Mouse (Mus musculus) heart, embryonic 13.5 days (tissue): ENCODE measurements at regions not wholly inside any gene's neighbourhood (a gene's known extent, or its start where the extent isn't known, plus 50 kb on each side); places are given as distances from the start of the nearest gene placed in this dataset.
"Not testable (repeated sequence)": the region's sequence is repeated elsewhere in the genome, so short reads cannot be mapped to it uniquely, and the experiment has no call there.

Experiments used
- ATAC-seq: fragments of 200-750 bp; cut with Nextera tagmentation; 2 replicates; pipeline ENCODE4 v1.8.0; 2017; ENCODE audit warnings: moderate TSS enrichment; ENCODE audit not compliant: insufficient number of reproducible peaks, low FRiP score, low TSS enrichment; ENCODE audit errors: extremely low read depth
- H3K27ac ChIP-seq: fragments of 300-500 bp; sonication (generic); replicated peaks from 2 replicates; pipeline ENCODE4 v1.5.1; 2015; ENCODE audit warnings: moderate library complexity, mild to moderate bottlenecking, inconsistent platforms
- H3K27me3 ChIP-seq: fragments of 300-500 bp; sonication (generic); replicated peaks from 2 replicates; pipeline ENCODE4 v1.6.1; 2015; ENCODE audit warnings: mild to moderate bottlenecking, inconsistent platforms
- H3K36me3 ChIP-seq: fragments of 300-500 bp; sonication (generic); 2 replicates; pipeline ENCODE4 v1.6.1; 2015; ENCODE audit warnings: mild to moderate bottlenecking, inconsistent platforms
- H3K4me1 ChIP-seq: fragments of 300-500 bp; sonication (generic); 2 replicates; pipeline ENCODE4 v1.6.1; 2015; ENCODE audit warnings: inconsistent platforms
- H3K4me2 ChIP-seq: fragments of 300-500 bp; sonication (generic); 2 replicates; pipeline ENCODE4 v1.6.1; 2015; ENCODE audit warnings: inconsistent platforms, mild to moderate bottlenecking, moderate library complexity
- H3K4me3 ChIP-seq: fragments of 300-500 bp; sonication (generic); 2 replicates; pipeline ENCODE4 v1.5.1; 2015; ENCODE audit warnings: moderate library complexity, mild to moderate bottlenecking, inconsistent platforms
- H3K9ac ChIP-seq: fragments of 300-500 bp; sonication (generic); 2 replicates; pipeline ENCODE4 v1.6.1; 2015; ENCODE audit warnings: inconsistent platforms, mild to moderate bottlenecking, moderate library complexity
- H3K9me3 ChIP-seq: fragments of 300-500 bp; sonication (generic); 2 replicates; pipeline ENCODE4 v1.6.1; 2016; ENCODE audit warnings: inconsistent platforms
- WGBS: fragments of 180-500 bp; shearing (Covaris S2); methylation state at CpG from one replicate; pipeline ENCODE4 v1.1.7; 2015; ENCODE audit warnings: mixed read lengths; 5-methylcytosine and 5-hydroxymethylcytosine counted together

- Histone ChIP-seq H3K4me3 (no peak overlapping the region), H3K4me2 (no peak overlapping the region), H3K27ac (no peak overlapping the region), H3K4me1 (peaks cover 3% of the 10 kb centered on the region; the same call in 1 of the 2 replicates), H3K27me3 (no peaks in the 10 kb centered on the region), H3K9me3 (no peaks in the 10 kb centered on the region), H3K9ac (no peak overlapping the region), H3K36me3 (no peaks in the 10 kb centered on the region)
- no peak for ATAC-seq
- 74% methylated on average over 8 of the region's 8 CpGs for WGBS
Measured at GRCm38 (mm10) chr3:80082780-80083519, 198.6 kb downstream of the Fam198b start.

- ATAC-seq: no peak
- no peak overlapping the region for H3K4me3 ChIP-seq
- WGBS: 51% methylated on average over 3 of the region's 3 CpGs
Measured at GRCm38 (mm10) chr3:80084168-80084567, 199.8 kb downstream of the Fam198b start.

GRCm38 (mm10) chr3:80099625-80100024 lies 215.3 kb downstream of the Fam198b start:
- WGBS: 63% methylated on average over 3 of the region's 3 CpGs
- H3K27ac ChIP-seq: no peak overlapping the region

More at GRCm38 (mm10) chr3:80084168-80084567, 199.8 kb downstream of the Fam198b start:
- H3K27ac ChIP-seq: no peak overlapping the region
- H3K4me2 ChIP-seq: no peak overlapping the region
- no peak overlapping the region for H3K9ac ChIP-seq
- H3K27me3 ChIP-seq: no peaks in the 10 kb centered on the region
- H3K36me3 ChIP-seq: no peaks in the 10 kb centered on the region
- H3K9me3 ChIP-seq: no peaks in the 10 kb centered on the region
- H3K4me1 ChIP-seq: peaks cover 3% of the 10 kb centered on the region; the same call in 1 of the 2 replicates

GRCm38 (mm10) chr3:80120177-80120736 lies 235.9 kb downstream of the Fam198b start:
- H3K9me3 ChIP-seq: no peaks in the 10 kb centered on the region
- H3K36me3 ChIP-seq: no peaks in the 10 kb centered on the region
- H3K4me1 ChIP-seq: no peaks in the 10 kb centered on the region
- no peak for ATAC-seq
- WGBS: 50% methylated on average over 1 of the region's 1 CpGs
- no peak overlapping the region for H3K27ac ChIP-seq
- H3K4me2 ChIP-seq: no peak overlapping the region
- H3K4me3 ChIP-seq: no peak overlapping the region
- no peak overlapping the region for H3K9ac ChIP-seq
- no peaks in the 10 kb centered on the region for H3K27me3 ChIP-seq

More at GRCm38 (mm10) chr3:80099625-80100024, 215.3 kb downstream of the Fam198b start:
- Histone ChIP-seq H3K4me2 (no peak overlapping the region), H3K4me3 (no peak overlapping the region), H3K9me3 (no peaks in the 10 kb centered on the region), H3K27me3 (no peaks in the 10 kb centered on the region), H3K9ac (no peak overlapping the region), H3K36me3 (no peaks in the 10 kb centered on the region), H3K4me1 (peaks cover 7% of the 10 kb centered on the region; the same call in 1 of the 2 replicates)
- ATAC-seq: no peak

- Histone ChIP-seq H3K4me1 (no peaks in the 10 kb centered on the region), H3K4me2 (no peak overlapping the region), H3K4me3 (no peak overlapping the region), H3K9ac (no peak overlapping the region), H3K36me3 (no peaks in the 10 kb centered on the region), H3K9me3 (no peaks in the 10 kb centered on the region), H3K27me3 (no peaks in the 10 kb centered on the region), H3K27ac (no peak overlapping the region)
- ATAC-seq: no peak
- WGBS: 75% methylated on average over 6 of the region's 6 CpGs
Measured at GRCm38 (mm10) chr3:80123666-80124065, 239.3 kb downstream of the Fam198b start.

GRCm38 (mm10) chr3:80124621-80125020 lies 240.3 kb downstream of the Fam198b start:
- 73% methylated on average over 8 of the region's 8 CpGs for WGBS
- no peak overlapping the region for H3K27ac ChIP-seq

GRCm38 (mm10) chr3:80141697-80142096 lies 257.4 kb downstream of the Fam198b start:
- Histone ChIP-seq H3K27me3 (no peaks in the 10 kb centered on the region), H3K9me3 (no peaks in the 10 kb centered on the region), H3K4me1 (no peaks in the 10 kb centered on the region; the same call in 1 of the 2 replicates), H3K27ac (no peak overlapping the region), H3K9ac (no peak overlapping the region), H3K36me3 (no peaks in the 10 kb centered on the region), H3K4me2 (no peak overlapping the region), H3K4me3 (no peak overlapping the region)
- no peak for ATAC-seq
- WGBS: 75% methylated on average over 1 of the region's 1 CpGs

More at GRCm38 (mm10) chr3:80124621-80125020, 240.3 kb downstream of the Fam198b start:
- H3K4me2 ChIP-seq: no peak overlapping the region
- no peak for ATAC-seq
- H3K36me3 ChIP-seq: no peaks in the 10 kb centered on the region
- no peaks in the 10 kb centered on the region for H3K27me3 ChIP-seq
- no peaks in the 10 kb centered on the region for H3K4me1 ChIP-seq
- H3K9ac ChIP-seq: no peak overlapping the region
- H3K9me3 ChIP-seq: no peaks in the 10 kb centered on the region
- no peak overlapping the region for H3K4me3 ChIP-seq

GRCm38 (mm10) chr3:80160473-80160872 lies 276.1 kb downstream of the Fam198b start:
- Histone ChIP-seq H3K27ac (no peak overlapping the region), H3K36me3 (no peaks in the 10 kb centered on the region), H3K4me2 (no peak overlapping the region), H3K9me3 (no peaks in the 10 kb centered on the region), H3K4me3 (no peak overlapping the region), H3K27me3 (no peaks in the 10 kb centered on the region), H3K9ac (no peak overlapping the region), H3K4me1 (no peaks in the 10 kb centered on the region)
- ATAC-seq: no peak
- WGBS: 73% methylated on average over 2 of the region's 2 CpGs

GRCm38 (mm10) chr3:80181749-80182148 lies 297.4 kb downstream of the Fam198b start:
- no peaks in the 10 kb centered on the region for H3K4me1 ChIP-seq
- no peak overlapping the region for H3K4me3 ChIP-seq
- H3K27ac ChIP-seq: no peak overlapping the region
- 67% methylated on average over 2 of the region's 2 CpGs for WGBS
- no peaks in the 10 kb centered on the region for H3K9me3 ChIP-seq
- H3K27me3 ChIP-seq: no peaks in the 10 kb centered on the region
- H3K36me3 ChIP-seq: no peaks in the 10 kb centered on the region
- no peak for ATAC-seq
- H3K9ac ChIP-seq: no peak overlapping the region
- no peak overlapping the region for H3K4me2 ChIP-seq

- ATAC-seq, H3K4me1 ChIP-seq, H3K27ac ChIP-seq, H3K9me3 ChIP-seq, H3K36me3 ChIP-seq, H3K4me3 ChIP-seq, H3K9ac ChIP-seq, H3K4me2 ChIP-seq, H3K27me3 ChIP-seq: not testable (repeated sequence)
- 66% methylated on average over 2 of the region's 2 CpGs for WGBS
Measured at GRCm38 (mm10) chr3:80182161-80182560, 297.8 kb downstream of the Fam198b start.

- H3K27me3 ChIP-seq: no peaks in the 10 kb centered on the region
- H3K9ac ChIP-seq: no peak overlapping the region
- H3K4me1 ChIP-seq: no peaks in the 10 kb centered on the region
- no peak overlapping the region for H3K4me2 ChIP-seq
- no peak overlapping the region for H3K27ac ChIP-seq
- 69% methylated on average over 5 of the region's 5 CpGs for WGBS
- no peaks in the 10 kb centered on the region for H3K36me3 ChIP-seq
- H3K4me3 ChIP-seq: no peak overlapping the region
- no peak for ATAC-seq
- no peaks in the 10 kb centered on the region for H3K9me3 ChIP-seq
Measured at GRCm38 (mm10) chr3:80187406-80187805, 303.1 kb downstream of the Fam198b start.

- ATAC-seq: no peak
- no peak overlapping the region for H3K27ac ChIP-seq
- 73% methylated on average over 2 of the region's 2 CpGs for WGBS
- H3K4me1 ChIP-seq: no peaks in the 10 kb centered on the region
- no peak overlapping the region for H3K4me2 ChIP-seq
- H3K36me3 ChIP-seq: no peaks in the 10 kb centered on the region
- H3K9ac ChIP-seq: no peak overlapping the region
- no peaks in the 10 kb centered on the region for H3K9me3 ChIP-seq
- no peaks in the 10 kb centered on the region for H3K27me3 ChIP-seq
- H3K4me3 ChIP-seq: no peak overlapping the region
Measured at GRCm38 (mm10) chr3:80200904-80201303, 316.6 kb downstream of the Fam198b start.
